Mouse (Mus musculus) embryonic facial prominence, embryonic 11.5 days (tissue): ENCODE data around the gene Rasd1. TPM values are rescaled to one million over a fixed set of nuclear protein-coding genes. Genes with fewer than 3 reads are reported as not detected.

Source experiments
- ATAC-seq: fragments of 200-750 bp; cut with Nextera tagmentation; replicated peaks from 2 replicates; pipeline ENCODE4 v1.8.0; 2017; ENCODE audit warnings: low read depth; ENCODE audit not compliant: insufficient number of reproducible peaks, low FRiP score, low TSS enrichment
- DNase-seq: peaks from one replicate; pipeline ENCODE4 v3.0.0-alpha.2; 2015; ENCODE audit warnings: low spot score
- H3K27ac ChIP-seq: fragments of 300-500 bp; sonication (generic); replicated peaks from 2 replicates; pipeline ENCODE4 v1.5.1; 2014; ENCODE audit warnings: mild to moderate bottlenecking, low read depth, low read length, control low read depth
- H3K27me3 ChIP-seq: fragments of 300-500 bp; sonication (generic); 2 replicates; pipeline ENCODE4 v1.6.1; 2014; ENCODE audit warnings: mild to moderate bottlenecking, low read length, moderate library complexity, mixed read lengths; ENCODE audit not compliant: control insufficient read depth, insufficient read depth
- H3K36me3 ChIP-seq: fragments of 300-500 bp; sonication (generic); replicated peaks from 2 replicates; pipeline ENCODE4 v1.6.1; 2014; ENCODE audit warnings: low read depth, mild to moderate bottlenecking, low read length, moderate library complexity, mixed read lengths; ENCODE audit not compliant: control insufficient read depth, insufficient read depth
- H3K4me1 ChIP-seq: fragments of 300-500 bp; sonication (generic); 2 replicates; pipeline ENCODE4 v1.6.1; 2014; ENCODE audit warnings: low read length, mixed read lengths; ENCODE audit not compliant: control insufficient read depth, insufficient read depth
- H3K4me2 ChIP-seq: fragments of 300-500 bp; sonication (generic); 2 replicates; pipeline ENCODE4 v1.6.1; 2014; ENCODE audit warnings: low read depth, mild to moderate bottlenecking, control low read depth, low read length, moderate library complexity
- H3K4me3 ChIP-seq: fragments of 300-500 bp; sonication (generic); 2 replicates; pipeline ENCODE4 v1.5.1; 2014; ENCODE audit warnings: low read depth, low read length, control low read depth
- H3K9ac ChIP-seq: fragments of 300-500 bp; sonication (generic); replicated peaks from 2 replicates; pipeline ENCODE4 v1.6.1; 2014; ENCODE audit warnings: mild to moderate bottlenecking, control low read depth, low read length
- H3K9me3 ChIP-seq: fragments of 300-500 bp; sonication (generic); replicated peaks from 2 replicates; pipeline ENCODE4 v1.6.1; 2016; ENCODE audit warnings: mild to moderate bottlenecking, low read length, inconsistent platforms, mixed read lengths; ENCODE audit not compliant: control insufficient read depth
- WGBS: fragments of 180-500 bp; shearing (Covaris S2); extraction: QIAGEN DNeasy Blood & Tissue Kit; methylation state at CpG from one replicate; pipeline ENCODE4 v1.1.7; 2014; 5-methylcytosine and 5-hydroxymethylcytosine counted together
- polyA plus RNA-seq: library from polyadenylated mRNA; unstranded; fragments of >200 nt; fragmentation: Nextera tagmentation; extraction: Ambion mirVana; gene quantifications from 2 replicates; pipeline ENCODE4 v1.2.1, GENCODE M21; 2014

Gene Rasd1
- 2.2 TPM in 2 replicates for polyA plus RNA-seq

GRCm38 (mm10) chr11:59964818-59965217 is at the start of gene Rasd1:
Gene Rasd1, minus strand, starts transcription at chr11:59964944.
- Histone ChIP-seq H3K4me2 (peak within 1 kb of the TSS; percentile 89), H3K27ac (no peak within 1 kb of the TSS), H3K36me3 (no peaks in the 10 kb centered on the region; the same call in 1 of the 2 replicates), H3K9ac (peak within 1 kb of the TSS; percentile 22), H3K4me3 (peak within 1 kb of the TSS; percentile 43), H3K4me1 (peaks cover 2% of the 10 kb centered on the region), H3K9me3 (no peaks in the 10 kb centered on the region), H3K27me3 (peaks cover 9% of the 10 kb centered on the region)
- peak; percentile 54 for ATAC-seq
- under 1% methylated on average over 28 of the region's 28 CpGs for WGBS
- DNase-seq: peak; percentile 80

GRCm38 (mm10) chr11:60011516-60011915 is 46.8 kb upstream of the Rasd1 start:
- ATAC-seq: no peak

DNA sequence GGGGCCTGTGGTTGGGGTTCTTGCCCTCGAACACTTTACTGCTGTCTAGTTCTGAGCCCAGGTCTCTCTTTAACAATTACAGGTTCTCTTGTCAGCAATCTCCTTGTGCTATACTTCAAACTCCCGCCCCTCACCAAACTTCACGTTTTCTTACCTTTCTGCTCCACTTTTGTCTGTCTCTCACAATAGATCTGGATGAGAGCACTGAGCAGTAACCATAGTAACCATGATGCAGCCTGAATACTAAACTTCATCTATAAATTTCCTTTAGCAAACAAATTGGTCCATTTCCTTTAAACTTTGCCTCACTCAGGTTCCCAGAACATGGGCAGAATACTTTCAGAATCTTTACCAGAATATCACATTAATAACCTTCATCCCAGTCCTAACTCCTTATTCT is 44.7 kb upstream of the Rasd1 start:
- Histone ChIP-seq H3K4me1 (no peaks in the 10 kb centered on the region), H3K27ac (no peak overlapping the region), H3K4me2 (no peak overlapping the region), H3K9me3 (no peaks in the 10 kb centered on the region), H3K36me3 (no peaks in the 10 kb centered on the region), H3K4me3 (no peak overlapping the region), H3K27me3 (no peaks in the 10 kb centered on the region), H3K9ac (no peak overlapping the region)
- WGBS: 80% methylated on average over 3 of the region's 3 CpGs
- DNase-seq: no peak
- ATAC-seq: no peak

More at GRCm38 (mm10) chr11:60011516-60011915, 46.8 kb upstream of the Rasd1 start:
- no peak for DNase-seq
- H3K9ac ChIP-seq: no peak overlapping the region
- H3K36me3 ChIP-seq: no peaks in the 10 kb centered on the region
- no peak overlapping the region for H3K4me3 ChIP-seq
- WGBS: 85% methylated on average over 3 of the region's 3 CpGs
- H3K4me1 ChIP-seq: no peaks in the 10 kb centered on the region
- H3K27me3 ChIP-seq: no peaks in the 10 kb centered on the region
- no peak overlapping the region for H3K4me2 ChIP-seq
- no peaks in the 10 kb centered on the region for H3K9me3 ChIP-seq
- no peak overlapping the region for H3K27ac ChIP-seq

GRCm38 (mm10) chr11:60005866-60006265 is 41.1 kb upstream of the Rasd1 start:
- Histone ChIP-seq H3K27me3 (no peaks in the 10 kb centered on the region), H3K27ac (no peak overlapping the region), H3K9me3 (no peaks in the 10 kb centered on the region), H3K36me3 (no peaks in the 10 kb centered on the region), H3K4me1 (no peaks in the 10 kb centered on the region), H3K4me3 (no peak overlapping the region), H3K9ac (no peak overlapping the region), H3K4me2 (no peak overlapping the region)
- 79% methylated on average over 3 of the region's 3 CpGs for WGBS
- ATAC-seq (no peak), DNase-seq (no peak)

DNA sequence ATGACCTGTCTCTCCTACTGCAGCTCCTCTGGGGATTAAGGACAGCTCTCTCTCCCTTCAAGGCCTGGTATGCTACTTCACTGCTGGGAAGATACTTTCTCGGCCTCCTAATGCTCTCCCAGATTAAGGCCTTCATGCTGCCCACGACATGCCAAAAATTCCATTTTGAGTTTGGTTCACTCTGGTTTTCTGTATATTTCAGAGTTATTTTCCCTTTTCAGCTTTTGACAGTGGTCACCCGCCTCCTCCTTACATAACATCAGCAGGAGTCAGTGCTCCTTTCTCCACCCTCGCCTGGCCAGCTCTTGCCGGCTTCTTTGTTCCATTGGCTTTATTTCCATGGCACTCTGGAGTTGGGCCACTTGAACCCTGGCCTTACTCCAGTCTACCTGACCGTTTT is 40.0 kb upstream of the Rasd1 start:
- Histone ChIP-seq H3K4me3 (no peak overlapping the region), H3K4me1 (no peaks in the 10 kb centered on the region), H3K36me3 (no peaks in the 10 kb centered on the region), H3K4me2 (no peak overlapping the region), H3K9me3 (no peaks in the 10 kb centered on the region), H3K9ac (no peak overlapping the region), H3K27ac (no peak overlapping the region), H3K27me3 (no peaks in the 10 kb centered on the region)
- DNase-seq (no peak), ATAC-seq (no peak)
- WGBS: 81% methylated on average over 6 of the region's 6 CpGs

- no peaks in the 10 kb centered on the region for H3K9me3 ChIP-seq
- no peak overlapping the region for H3K4me3 ChIP-seq
- H3K9ac ChIP-seq: no peak overlapping the region
- no peaks in the 10 kb centered on the region for H3K27me3 ChIP-seq
- no peak overlapping the region for H3K4me2 ChIP-seq
- WGBS: 85% methylated on average over 8 of the region's 8 CpGs
- H3K27ac ChIP-seq: no peak overlapping the region
- H3K4me1 ChIP-seq: no peaks in the 10 kb centered on the region
- ATAC-seq: no peak
- DNase-seq: no peak
- H3K36me3 ChIP-seq: no peaks in the 10 kb centered on the region
These were observed 39.1 kb upstream of the Rasd1 start for GRCm38 (mm10) chr11:60003811-60004210.

GRCm38 (mm10) chr11:60001231-60001980 is 36.7 kb upstream of the Rasd1 start:
- WGBS: 82% methylated on average over 5 of the region's 5 CpGs
- DNase-seq (no peak), ATAC-seq (no peak)
- no peak overlapping the region for H3K4me3 ChIP-seq
- H3K4me1 ChIP-seq: no peaks in the 10 kb centered on the region
- H3K36me3 ChIP-seq: no peaks in the 10 kb centered on the region
- H3K9ac ChIP-seq: no peak overlapping the region
- no peak overlapping the region for H3K4me2 ChIP-seq
- no peak overlapping the region for H3K27ac ChIP-seq
- no peaks in the 10 kb centered on the region for H3K27me3 ChIP-seq
- H3K9me3 ChIP-seq: no peaks in the 10 kb centered on the region

GRCm38 (mm10) chr11:59994318-59994717 is 29.6 kb upstream of the Rasd1 start:
- DNase-seq: no peak
- no peak for ATAC-seq
- Histone ChIP-seq H3K27ac (no peak overlapping the region), H3K9me3 (no peaks in the 10 kb centered on the region), H3K4me2 (no peak overlapping the region), H3K27me3 (no peaks in the 10 kb centered on the region), H3K4me1 (no peaks in the 10 kb centered on the region), H3K9ac (no peak overlapping the region), H3K4me3 (no peak overlapping the region), H3K36me3 (no peaks in the 10 kb centered on the region)
- WGBS: 76% methylated on average over 9 of the region's 9 CpGs
